Mouse (Mus musculus) c-Kit-positive CD71-negative TER-119-negative erythroid progenitor cells, embryonic 14.5 days (primary cell): ENCODE data around the gene Gnl1.
"Not testable (repeated sequence)": the region's sequence is repeated elsewhere in the genome, so short reads cannot be mapped to it uniquely, and the experiment has no call there.

Experiments used
- DNase-seq: peaks from one replicate; pipeline ENCODE4 v3.0.0-alpha.2; 2013; ENCODE audit warnings: low read depth

Gene Gnl1

DNA sequence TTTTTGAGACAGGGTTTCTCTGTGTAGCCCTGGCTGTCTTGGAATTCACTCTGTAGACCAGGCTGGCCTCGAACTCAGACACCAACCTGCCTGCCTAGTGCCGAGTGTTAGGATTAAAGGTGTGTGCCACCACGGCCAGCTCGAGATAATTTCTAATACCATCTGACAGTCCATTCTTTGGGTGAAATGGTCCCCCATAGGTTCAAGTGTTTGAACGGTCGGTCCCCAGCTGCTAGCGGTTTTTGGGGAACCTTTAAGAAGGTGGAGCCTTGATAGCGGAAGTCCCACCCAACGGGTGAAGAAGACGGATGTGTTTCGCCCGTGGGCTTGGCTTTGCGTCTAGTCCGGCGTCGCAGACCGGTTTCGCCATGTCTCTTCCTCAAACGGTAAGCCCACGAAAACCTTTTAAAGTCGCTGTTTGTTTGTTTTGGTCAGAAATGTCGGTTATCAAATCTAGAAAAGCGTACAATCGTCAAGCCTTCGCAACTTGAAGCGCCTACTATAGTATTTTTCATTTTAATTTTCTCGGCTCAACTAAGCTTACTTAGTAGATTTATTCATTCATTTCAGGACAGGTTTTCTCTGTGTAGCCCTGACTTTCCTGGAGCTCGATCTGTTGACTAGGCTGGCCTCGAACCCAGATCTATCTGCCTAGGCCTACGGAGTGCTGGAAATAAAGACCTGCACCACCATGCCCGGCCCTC, 14.7 kb downstream of the Gnl1 start:
- peak; percentile 83 for DNase-seq

- DNase-seq = no peak
Observed at GRCm38 (mm10) chr17:35994879-35995240, 15.2 kb downstream of the Gnl1 start.

- DNase-seq = peak; percentile 100
Observed at GRCm38 (mm10) chr17:35996949-35997348, 17.3 kb downstream of the Gnl1 start.

GRCm38 (mm10) chr17:35997713-35998510, 18.3 kb downstream of the Gnl1 start:
- DNase-seq = no peak

DNA sequence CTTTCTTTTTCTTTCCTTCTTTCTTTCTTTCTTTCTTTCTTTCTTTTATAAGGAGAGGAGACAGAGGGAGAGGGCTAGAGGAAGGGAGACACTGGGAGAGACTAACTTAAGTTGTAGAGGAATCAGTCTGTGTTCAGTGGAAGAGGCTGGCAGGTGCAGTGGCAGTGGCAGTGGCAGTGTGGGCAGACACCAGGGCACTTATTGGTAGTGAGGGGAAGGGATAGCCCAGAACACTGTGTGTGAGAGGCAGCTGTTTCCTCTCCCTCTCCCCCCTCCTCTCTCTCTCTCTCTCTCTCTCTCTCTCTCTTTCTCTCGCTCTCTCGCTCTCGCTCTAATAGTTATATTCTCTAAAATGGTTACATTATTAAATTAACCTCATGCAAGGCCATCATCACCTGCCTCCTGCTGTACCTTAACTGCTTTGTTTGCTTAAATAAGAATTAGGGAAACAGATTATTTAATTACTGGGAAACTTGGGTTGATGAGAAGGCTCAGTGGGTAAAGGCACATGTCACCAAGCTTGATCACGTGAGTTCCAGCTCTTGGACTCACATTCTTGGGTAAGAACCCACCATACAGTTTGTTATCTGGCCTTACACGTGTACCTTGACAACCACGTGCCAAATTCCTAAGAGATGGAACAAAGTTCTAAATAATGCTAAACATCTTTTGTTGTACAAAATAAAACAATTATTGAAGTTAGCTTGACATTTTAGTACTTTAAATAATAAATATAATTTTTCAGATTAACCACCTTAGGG, 19.1 kb downstream of the Gnl1 start:
- DNase-seq = no peak

GRCm38 (mm10) chr17:35999356-35999755, 19.7 kb downstream of the Gnl1 start:
- no peak for DNase-seq

GRCm38 (mm10) chr17:36000349-36000748, 20.7 kb downstream of the Gnl1 start:
- DNase-seq = no peak

GRCm38 (mm10) chr17:36001121-36001897, 21.7 kb downstream of the Gnl1 start:
- no peak for DNase-seq

GRCm38 (mm10) chr17:36001966-36002365, 22.3 kb downstream of the Gnl1 start:
- no peak for DNase-seq

GRCm38 (mm10) chr17:36003331-36003730, 23.7 kb downstream of the Gnl1 start:
- DNase-seq = no peak

- not testable (repeated sequence) for DNase-seq
Observed at GRCm38 (mm10) chr17:36004409-36004808, 24.8 kb downstream of the Gnl1 start.

DNA sequence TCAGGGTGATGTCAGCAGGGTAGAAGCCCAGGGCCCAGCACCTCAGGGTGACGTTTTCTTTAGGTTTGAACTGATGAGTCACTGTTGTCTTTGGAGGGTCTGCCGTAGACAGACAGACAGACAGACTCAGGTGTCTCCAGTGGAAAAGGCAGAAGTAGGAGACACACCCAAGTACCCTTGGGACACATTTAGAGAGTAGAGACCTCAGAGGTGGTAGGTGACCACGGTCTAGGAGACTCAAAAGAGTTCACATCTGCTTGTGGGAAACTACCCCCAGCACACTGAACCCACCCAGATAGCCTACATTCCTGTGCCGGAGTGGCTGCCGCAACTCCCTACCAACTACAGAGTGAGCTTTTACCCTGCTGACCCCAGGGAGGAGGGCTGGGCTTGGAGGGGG, 35.3 kb downstream of the Gnl1 start:
- DNase-seq = no peak

GRCm38 (mm10) chr17:36017046-36017445, 37.4 kb downstream of the Gnl1 start:
- DNase-seq = no peak

DNA sequence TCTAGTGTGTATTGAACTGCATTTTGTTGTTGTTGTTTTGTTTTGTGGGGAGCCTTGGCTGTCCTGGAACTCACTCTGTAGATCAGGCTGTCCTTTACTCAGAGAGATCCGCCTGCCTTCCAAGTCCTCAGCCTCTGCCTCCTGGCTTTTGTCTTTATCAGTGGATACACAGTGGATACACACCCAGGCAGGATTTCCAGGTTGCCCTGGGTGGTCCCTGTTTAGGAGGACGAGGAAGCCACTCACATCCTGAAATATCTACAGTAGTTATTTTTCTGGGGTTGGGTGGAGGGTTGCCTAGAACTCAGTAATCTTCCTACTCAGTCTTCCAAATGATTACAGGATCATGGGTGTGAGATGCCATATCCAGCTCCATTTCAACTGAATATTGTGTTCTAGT, 39.3 kb downstream of the Gnl1 start:
- DNase-seq = no peak

GRCm38 (mm10) chr17:36019519-36019918, 39.9 kb downstream of the Gnl1 start:
- no peak for DNase-seq

DNA sequence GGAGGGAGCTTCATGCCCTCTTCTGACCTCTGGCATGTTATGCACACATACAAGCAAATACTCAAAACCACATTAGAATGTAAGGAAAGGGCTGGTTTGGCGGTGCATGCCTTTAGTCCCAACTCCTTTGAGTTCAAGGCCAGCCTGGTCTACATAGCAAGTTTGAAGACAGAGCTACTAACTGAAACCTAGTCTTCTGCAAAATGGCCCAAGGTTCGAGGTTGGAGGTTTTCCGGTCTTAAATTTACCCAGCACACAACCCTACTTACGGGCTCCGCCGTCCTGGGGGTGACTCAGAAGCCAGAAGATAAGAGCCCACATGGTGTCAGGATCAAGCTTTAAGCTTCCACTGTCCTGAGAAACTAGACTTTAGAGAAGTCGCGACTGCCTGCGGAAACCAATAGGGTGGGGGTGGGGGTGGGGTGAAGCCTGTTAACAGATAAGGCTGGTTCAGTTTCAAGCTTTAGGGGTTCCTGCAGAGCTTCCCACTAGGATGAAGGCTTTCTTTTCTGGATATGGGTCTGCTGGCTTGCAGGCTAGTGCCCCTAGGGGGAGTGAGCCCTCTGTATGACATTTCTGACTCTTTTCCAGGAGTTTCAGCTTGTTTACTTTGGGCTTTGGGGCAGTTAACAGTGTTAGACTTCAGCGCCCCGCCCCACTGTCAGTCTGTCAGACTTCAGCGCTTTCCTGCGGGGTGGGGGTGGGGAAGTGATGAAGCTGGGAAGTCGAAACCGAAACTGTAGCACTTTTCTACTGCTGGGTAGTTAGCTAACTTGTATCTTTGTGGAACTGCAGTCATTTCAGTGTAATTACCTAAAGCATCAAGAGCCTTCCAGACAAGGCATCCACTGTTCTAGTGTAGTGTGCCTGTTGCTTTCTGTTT, 40.8 kb downstream of the Gnl1 start, which contains the start of gene H2-T24:
Gene H2-T24 (minus strand): TSS at position 370 of the 883 bp plus-strand sequence.
- DNase-seq = no peak

- DNase-seq = no peak
Observed at GRCm38 (mm10) chr17:36021309-36021708, 41.7 kb downstream of the Gnl1 start.

DNA sequence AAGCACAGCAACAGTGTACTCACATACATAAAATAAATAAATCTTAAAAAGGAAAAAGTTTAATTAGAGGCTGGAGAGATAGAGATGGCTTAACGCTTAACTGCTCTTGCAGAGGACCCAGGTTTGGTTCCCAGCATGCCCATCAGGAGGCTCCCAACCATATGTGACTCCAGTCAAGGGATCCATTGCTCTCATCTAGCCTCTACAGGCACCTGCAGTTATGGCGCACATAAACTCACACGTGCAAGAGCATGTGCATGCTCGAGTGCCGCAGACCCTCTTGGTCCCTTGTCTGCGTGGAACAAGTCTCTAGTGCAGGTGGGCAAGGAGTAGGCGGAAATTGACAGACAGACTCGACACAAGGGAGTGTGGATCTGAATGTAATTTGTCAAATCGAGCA, 42.4 kb downstream of the Gnl1 start:
- DNase-seq = no peak

GRCm38 (mm10) chr17:36022922-36023321, 43.3 kb downstream of the Gnl1 start:
- DNase-seq = no peak

DNA sequence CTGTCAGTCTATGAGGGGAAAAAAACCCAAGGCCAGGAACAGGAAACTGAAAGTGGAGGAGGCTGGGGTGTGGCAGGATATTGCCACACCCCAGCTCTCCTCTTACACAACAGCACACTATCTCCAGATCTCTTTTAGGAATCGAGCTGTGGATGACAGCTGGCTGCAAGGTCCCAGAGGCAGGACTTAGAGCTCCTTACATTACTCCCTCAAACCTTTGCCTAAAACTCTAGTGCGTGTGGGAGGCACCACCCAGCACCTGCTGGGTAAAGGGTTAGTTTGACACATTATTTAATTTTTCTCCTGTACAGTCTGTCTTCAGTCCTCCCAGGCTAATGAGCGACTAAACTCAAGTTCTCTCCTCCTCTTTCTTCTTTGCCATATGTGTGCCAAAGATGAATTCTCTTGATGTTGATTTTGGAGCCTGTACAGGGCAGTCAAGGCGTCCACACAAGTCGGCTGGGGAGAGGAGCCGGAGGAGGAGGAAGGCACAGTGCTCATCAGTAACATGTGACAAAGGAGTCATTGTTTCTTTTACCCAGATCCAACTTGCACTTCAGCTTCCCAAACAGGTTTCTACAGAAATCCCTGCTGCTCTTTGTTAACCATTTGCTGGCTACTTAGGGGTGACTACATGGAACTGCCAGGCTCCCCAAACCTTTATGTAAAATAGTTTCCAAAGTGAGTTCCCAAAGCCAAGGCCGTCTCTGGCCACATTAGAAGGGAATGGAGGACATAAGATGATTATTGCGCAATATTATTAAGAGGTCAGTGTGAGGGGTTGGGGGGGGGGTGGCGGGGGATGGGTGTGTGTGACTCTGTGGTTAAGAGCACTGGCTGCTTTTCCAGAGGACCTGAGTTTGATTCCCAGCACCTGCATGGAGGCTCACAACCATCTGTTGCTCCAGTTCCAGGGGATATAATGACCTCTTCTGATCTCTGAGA, 44.3 kb downstream of the Gnl1 start:
- no peak for DNase-seq
